ENCODE assay signal across 20 mouse cellular contexts in the genomic region with DNA sequence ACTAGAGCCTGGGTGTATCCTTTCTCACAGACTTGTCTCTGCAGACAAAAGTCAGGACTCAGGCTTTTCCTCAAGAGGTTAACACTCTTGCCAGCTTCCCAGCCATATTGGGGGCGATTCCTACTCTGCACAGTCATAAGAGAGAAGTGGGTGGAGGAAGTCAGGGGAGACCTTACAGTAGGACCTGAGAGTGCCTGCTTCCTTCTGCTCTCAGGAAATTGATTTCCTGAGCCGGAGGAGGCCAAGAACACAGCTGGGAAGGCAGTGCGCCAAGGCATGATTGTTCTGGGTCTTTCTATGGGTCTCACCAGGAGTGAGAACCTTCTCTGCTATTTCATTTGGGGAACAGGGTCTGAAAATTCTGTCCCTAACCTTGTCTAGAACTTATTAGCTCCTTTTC. TPM values are rescaled to one million over a fixed set of nuclear protein-coding genes. Genes with fewer than 3 reads are reported as not detected.
"Had no signal": no experiment of that assay in that cellular context is flagged by ENCODE, and none has a peak within 500 bp of the region (broad histone marks: within the 10 kb centered on the region; RNA-seq: fewer than 3 reads in every experiment).

No protein-coding gene starts in this region.

- H3K9ac ChIP-seq: limb, embryonic 12.5 days; limb, embryonic 15.5 days; liver, embryonic 14.5 days; liver, postnatal 0 days; lung, embryonic 14.5 days; midbrain, embryonic 12.5 days; midbrain, embryonic 15.5 days; neural tube, embryonic 12.5 days; neural tube, embryonic 15.5 days; stomach, embryonic 15.5 days had no signal

- H3K27me3 ChIP-seq: limb, embryonic 12.5 days; limb, embryonic 15.5 days; midbrain, embryonic 12.5 days; midbrain, embryonic 15.5 days; neural tube, embryonic 12.5 days; neural tube, embryonic 15.5 days; stomach, embryonic 15.5 days had no signal

- H3K4me3 ChIP-seq: limb, embryonic 12.5 days; limb, embryonic 15.5 days; midbrain, embryonic 12.5 days; midbrain, embryonic 15.5 days; neural tube, embryonic 12.5 days; neural tube, embryonic 15.5 days; stomach, embryonic 15.5 days had no signal

- H3K27ac ChIP-seq: limb, embryonic 12.5 days; limb, embryonic 15.5 days; liver, embryonic 14.5 days; macrophage; midbrain, embryonic 12.5 days; midbrain, embryonic 15.5 days; neural tube, embryonic 12.5 days; neural tube, embryonic 15.5 days; stomach, embryonic 15.5 days had no signal

- ATAC-seq: liver, postnatal 0 days; lung, postnatal 0 days; midbrain, embryonic 15.5 days had no signal

- H3K36me3 ChIP-seq: limb, embryonic 12.5 days; limb, embryonic 15.5 days; midbrain, embryonic 12.5 days; midbrain, embryonic 15.5 days; neural tube, embryonic 12.5 days; neural tube, embryonic 15.5 days; stomach, embryonic 15.5 days had no signal

- H3K9me3 ChIP-seq: limb, embryonic 15.5 days; midbrain, embryonic 12.5 days; neural tube, embryonic 12.5 days; stomach, embryonic 15.5 days had no signal

- H3K4me1 ChIP-seq: limb, embryonic 12.5 days; limb, embryonic 15.5 days; midbrain, embryonic 12.5 days; midbrain, embryonic 15.5 days; neural tube, embryonic 12.5 days; neural tube, embryonic 15.5 days; stomach, embryonic 15.5 days had no signal

- H3K4me2 ChIP-seq: limb, embryonic 12.5 days; limb, embryonic 15.5 days; liver, embryonic 11.5 days; lung, embryonic 14.5 days; midbrain, embryonic 12.5 days; midbrain, embryonic 15.5 days; neural tube, embryonic 12.5 days; neural tube, embryonic 15.5 days; stomach, embryonic 15.5 days had no signal

- DNase-seq: left cerebral cortex, postnatal 4 days; liver, postnatal 0 days; lung, embryonic 14.5 days; right cerebral cortex, postnatal 25 days; spleen, adult 18-20 months; thymus, postnatal 25 days had no signal

RNA-seq across cellular contexts. Expression of a gene that starts 48.5 kb away (rescaled TPM):
- total RNA-seq: megakaryocyte, adult 5-6 weeks had no signal
- polyA plus RNA-seq: kidney, embryonic 16.5 days; limb, embryonic 12.5 days; limb, embryonic 15.5 days; liver, embryonic 11.5 days; liver, embryonic 14.5 days; liver, postnatal 0 days; lung, embryonic 14.5 days; lung, postnatal 0 days; macrophage; midbrain, embryonic 12.5 days; neural tube, embryonic 12.5 days; stomach, embryonic 15.5 days; thymus, postnatal 0 days had no signal
